Mouse (Mus musculus): Measurements from ENCODE around the gene Klhdc2.

DNA sequence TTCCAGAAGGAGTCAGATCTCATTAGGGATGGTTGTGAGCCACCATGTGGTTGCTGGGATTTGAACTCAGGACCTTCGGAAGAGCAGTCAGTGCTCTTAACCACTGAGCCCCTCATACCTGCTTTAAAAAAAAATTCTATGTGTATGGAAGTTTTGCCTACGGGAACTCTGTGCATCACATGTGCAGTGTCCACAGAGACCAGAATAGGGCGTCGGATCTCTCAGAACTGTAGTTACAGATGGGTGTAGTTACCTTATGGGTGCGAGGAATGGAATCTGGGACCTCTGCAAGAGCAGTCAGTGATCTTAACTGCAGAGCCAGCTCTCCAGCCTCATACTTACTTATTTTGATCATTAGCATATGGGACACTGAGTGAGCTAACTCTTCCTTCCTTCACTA is 34.2 kb upstream of the Klhdc2 start:
- TF ChIP-seq EP300 (IDR thresholded peaks at IDR 0.05; ENCODE audit: low read depth): no peak
- TF ChIP-seq CTCF (IDR thresholded peaks at IDR 0.05; ENCODE audit: low read depth): no peak
